Mouse (Mus musculus): ENCODE results near the gene Baiap2l1. TPM values are rescaled to one million over a fixed set of nuclear protein-coding genes. Genes with fewer than 3 reads are reported as not detected.

The Baiap2l1 gene
- 20.9 TPM for polyA plus RNA-seq (2021)

- POLR2A ChIA-PET, result interaction anchor here (1.0 to 1.2 kb wide), 2 partner anchors 13 to 98 kb away, joined by 3 to 4 read pairs; no protein-coding TSS in a partner anchor
- in situ Hi-C loops (cut with MboI; ENCODE audit: low pct_unique_long_range_greater_than_20kb), result no loop called here
- peak; percentile 97 for ATAC-seq
- peak; percentile 96 for DNase-seq (ENCODE audit: low read depth, low spot score)
- CTCF ChIA-PET, result interaction anchor here (1.8 to 1.9 kb wide), 2 partner anchors 10 to 51 kb away, joined by 4 to 6 read pairs; no protein-coding TSS in a partner anchor
- no peaks in the 10 kb centered on the region for H3K27me3 ChIP-seq
- no peak for TF ChIP-seq CTCF (IDR thresholded peaks at IDR 0.05)
These were observed at the start of gene Baiap2l1 for GRCm38 (mm10) chr5:144357881-144358591. TSS of gene Baiap2l1 (minus strand) at chr5:144358112.

GRCm38 (mm10) chr5:144406256-144406655 is 48.3 kb upstream of the Baiap2l1 start:
- ChIA-PET CTCF (no interaction called here), POLR2A (no interaction called here)
- no peak for TF ChIP-seq CTCF (IDR thresholded peaks at IDR 0.05)
- in situ Hi-C loops (cut with MboI; ENCODE audit: low pct_unique_long_range_greater_than_20kb), result no loop called here
- ATAC-seq (no peak), DNase-seq (ENCODE audit: low read depth, low spot score) (no peak)
- H3K27me3 ChIP-seq, result peaks cover 6% of the 10 kb centered on the region

GRCm38 (mm10) chr5:144400821-144401220 is 42.9 kb upstream of the Baiap2l1 start:
- ATAC-seq, result no peak
- ChIA-PET POLR2A (no interaction called here), CTCF (no interaction called here)
- no peak for DNase-seq (ENCODE audit: low read depth, low spot score)
- TF ChIP-seq CTCF (IDR thresholded peaks at IDR 0.05), result no peak
- peaks cover 6% of the 10 kb centered on the region for H3K27me3 ChIP-seq
- in situ Hi-C loops (cut with MboI; ENCODE audit: low pct_unique_long_range_greater_than_20kb), result no loop called here

GRCm38 (mm10) chr5:144397566-144397965 is 39.7 kb upstream of the Baiap2l1 start:
- DNase-seq (ENCODE audit: low read depth, low spot score) (no peak), ATAC-seq (no peak)
- in situ Hi-C loops (cut with MboI; ENCODE audit: low pct_unique_long_range_greater_than_20kb), result no loop called here
- TF ChIP-seq CTCF (IDR thresholded peaks at IDR 0.05), result no peak
- CTCF ChIA-PET, result no interaction called here
- POLR2A ChIA-PET, result interaction anchor here (0.7 kb wide), 1 partner anchor 134 kb away, joined by 5 read pairs; no protein-coding TSS in a partner anchor
- no peaks in the 10 kb centered on the region for H3K27me3 ChIP-seq

GRCm38 (mm10) chr5:144394142-144394541 is 36.2 kb upstream of the Baiap2l1 start:
- ATAC-seq, result no peak
- DNase-seq (ENCODE audit: low read depth, low spot score), result no peak
- CTCF ChIA-PET, result no interaction called here
- no peak for TF ChIP-seq CTCF (IDR thresholded peaks at IDR 0.05)
- POLR2A ChIA-PET, result no interaction called here
- in situ Hi-C loops (cut with MboI; ENCODE audit: low pct_unique_long_range_greater_than_20kb), result no loop called here
- H3K27me3 ChIP-seq, result no peaks in the 10 kb centered on the region

- no peaks in the 10 kb centered on the region for H3K27me3 ChIP-seq
- peak; percentile 88 for TF ChIP-seq CTCF (IDR thresholded peaks at IDR 0.05)
- DNase-seq (ENCODE audit: low read depth, low spot score), result no peak
- POLR2A ChIA-PET, result no interaction called here
- CTCF ChIA-PET, result no interaction called here
- in situ Hi-C loops (cut with MboI; ENCODE audit: low pct_unique_long_range_greater_than_20kb), result loop anchor here (5.0 kb wide), 1 partner anchor 349 kb away; no protein-coding TSS in a partner anchor
- ATAC-seq, result no peak
These were observed 29.9 kb upstream of the Baiap2l1 start for GRCm38 (mm10) chr5:144387851-144388250.

GRCm38 (mm10) chr5:144383936-144384335 is 26.0 kb upstream of the Baiap2l1 start:
- CTCF ChIA-PET, result no interaction called here
- no peaks in the 10 kb centered on the region for H3K27me3 ChIP-seq
- DNase-seq (ENCODE audit: low read depth, low spot score) (no peak), ATAC-seq (no peak)
- TF ChIP-seq CTCF (IDR thresholded peaks at IDR 0.05), result peak; percentile 72
- POLR2A ChIA-PET, result no interaction called here
- in situ Hi-C loops (cut with MboI; ENCODE audit: low pct_unique_long_range_greater_than_20kb), result no loop called here

GRCm38 (mm10) chr5:144381782-144382181 is 23.9 kb upstream of the Baiap2l1 start:
- in situ Hi-C loops (cut with MboI; ENCODE audit: low pct_unique_long_range_greater_than_20kb), result no loop called here
- DNase-seq (ENCODE audit: low read depth, low spot score), result no peak
- POLR2A ChIA-PET, result no interaction called here
- CTCF ChIA-PET, result interaction anchor here (1.0 to 1.8 kb wide), 7 partner anchors 11 to 175 kb away, joined by 3 to 5 read pairs (median 3); no protein-coding TSS in a partner anchor
- peak; percentile 38 for ATAC-seq
- H3K27me3 ChIP-seq, result no peaks in the 10 kb centered on the region
- TF ChIP-seq CTCF (IDR thresholded peaks at IDR 0.05), result peak; percentile 81

GRCm38 (mm10) chr5:144380689-144381088 is 22.8 kb upstream of the Baiap2l1 start:
- no peak for TF ChIP-seq CTCF (IDR thresholded peaks at IDR 0.05)
- in situ Hi-C loops (cut with MboI; ENCODE audit: low pct_unique_long_range_greater_than_20kb), result no loop called here
- DNase-seq (ENCODE audit: low read depth, low spot score) (no peak), ATAC-seq (no peak)
- ChIA-PET CTCF (interaction anchor here (1.0 to 1.8 kb wide), 6 partner anchors 13 to 173 kb away, joined by 3 to 5 read pairs (median 4); no protein-coding TSS in a partner anchor), POLR2A (no interaction called here)
- no peaks in the 10 kb centered on the region for H3K27me3 ChIP-seq

GRCm38 (mm10) chr5:144379431-144379830 is 21.5 kb upstream of the Baiap2l1 start:
- DNase-seq (ENCODE audit: low read depth, low spot score) (no peak), ATAC-seq (no peak)
- in situ Hi-C loops (cut with MboI; ENCODE audit: low pct_unique_long_range_greater_than_20kb), result no loop called here
- TF ChIP-seq CTCF (IDR thresholded peaks at IDR 0.05), result no peak
- H3K27me3 ChIP-seq, result no peaks in the 10 kb centered on the region
- ChIA-PET CTCF (interaction anchor here (1.6 kb wide), 1 partner anchor 172 kb away, joined by 5 read pairs; no protein-coding TSS in a partner anchor), POLR2A (no interaction called here)

GRCm38 (mm10) chr5:144372885-144373284 is 15.0 kb upstream of the Baiap2l1 start:
- in situ Hi-C loops (cut with MboI; ENCODE audit: low pct_unique_long_range_greater_than_20kb), result no loop called here
- ChIA-PET POLR2A (no interaction called here), CTCF (no interaction called here)
- ATAC-seq (no peak), DNase-seq (ENCODE audit: low read depth, low spot score) (no peak)
- H3K27me3 ChIP-seq, result no peaks in the 10 kb centered on the region
- no peak for TF ChIP-seq CTCF (IDR thresholded peaks at IDR 0.05)

All from Patski (cell line).